Mouse (Mus musculus) c-Kit-positive CD71-positive TER-119-negative erythroid progenitor cells, embryonic 14.5 days (primary cell): Measurements from ENCODE around the gene Herc1.
"Not testable (repeated sequence)": the region's sequence is repeated elsewhere in the genome, so short reads cannot be mapped to it uniquely, and the experiment has no call there.

ENCODE experiments used
- DNase-seq: peaks from one replicate; pipeline ENCODE4 v3.0.0-alpha.2; 2013; ENCODE audit warnings: low read depth

Gene Herc1

GRCm38 (mm10) chr9:66349144-66349859 is 948 bp upstream of the Herc1 start:
- no peak for DNase-seq

- no peak for DNase-seq
Measured at GRCm38 (mm10) chr9:66350788-66351430, 659 bp downstream of the Herc1 start.

GRCm38 (mm10) chr9:66352704-66353103 is 2.5 kb downstream of the Herc1 start:
- no peak for DNase-seq

- DNase-seq, result no peak
Measured at GRCm38 (mm10) chr9:66359135-66359534, 8.9 kb downstream of the Herc1 start.

GRCm38 (mm10) chr9:66360143-66360690 is 10.0 kb downstream of the Herc1 start:
- no peak for DNase-seq

GRCm38 (mm10) chr9:66368890-66369433 is 18.7 kb downstream of the Herc1 start:
- DNase-seq, result no peak

GRCm38 (mm10) chr9:66370334-66370733 is 20.1 kb downstream of the Herc1 start:
- DNase-seq, result no peak

- DNase-seq, result no peak
Measured at GRCm38 (mm10) chr9:66370847-66371246, 20.6 kb downstream of the Herc1 start.

- no peak for DNase-seq
Measured at GRCm38 (mm10) chr9:66373432-66373831, 23.2 kb downstream of the Herc1 start.

- no peak for DNase-seq
Measured at GRCm38 (mm10) chr9:66374495-66375478, 24.5 kb downstream of the Herc1 start.

GRCm38 (mm10) chr9:66383417-66383816 is 33.2 kb downstream of the Herc1 start:
- DNase-seq, result no peak

GRCm38 (mm10) chr9:66390338-66390737 is 40.1 kb downstream of the Herc1 start:
- DNase-seq, result not testable (repeated sequence)

- DNase-seq, result no peak
Measured at GRCm38 (mm10) chr9:66393304-66393703, 43.1 kb downstream of the Herc1 start.

- DNase-seq, result no peak
Measured at GRCm38 (mm10) chr9:66423492-66423891, 73.2 kb downstream of the Herc1 start.

GRCm38 (mm10) chr9:66440007-66440406 is 89.8 kb downstream of the Herc1 start:
- DNase-seq, result no peak

GRCm38 (mm10) chr9:66448253-66448652 is 98.0 kb downstream of the Herc1 start:
- DNase-seq, result no peak

- DNase-seq, result peak; percentile 52
Measured at GRCm38 (mm10) chr9:66465087-66465486, 114.8 kb downstream of the Herc1 start.

GRCm38 (mm10) chr9:66477785-66478184 is 127.5 kb downstream of the Herc1 start:
- DNase-seq, result no peak

- DNase-seq, result peak; percentile 56
Measured at GRCm38 (mm10) chr9:66483429-66483828, 133.2 kb downstream of the Herc1 start.

- no peak for DNase-seq
Measured at GRCm38 (mm10) chr9:66488786-66489185, 138.5 kb downstream of the Herc1 start.

- no peak for DNase-seq
Measured at GRCm38 (mm10) chr9:66492361-66492760, 142.1 kb downstream of the Herc1 start.

- no peak for DNase-seq
Measured at GRCm38 (mm10) chr9:66493992-66494391, 143.7 kb downstream of the Herc1 start.
